Comparison of ENCODE assay signal across 19 mouse cellular contexts in the genomic region with DNA sequence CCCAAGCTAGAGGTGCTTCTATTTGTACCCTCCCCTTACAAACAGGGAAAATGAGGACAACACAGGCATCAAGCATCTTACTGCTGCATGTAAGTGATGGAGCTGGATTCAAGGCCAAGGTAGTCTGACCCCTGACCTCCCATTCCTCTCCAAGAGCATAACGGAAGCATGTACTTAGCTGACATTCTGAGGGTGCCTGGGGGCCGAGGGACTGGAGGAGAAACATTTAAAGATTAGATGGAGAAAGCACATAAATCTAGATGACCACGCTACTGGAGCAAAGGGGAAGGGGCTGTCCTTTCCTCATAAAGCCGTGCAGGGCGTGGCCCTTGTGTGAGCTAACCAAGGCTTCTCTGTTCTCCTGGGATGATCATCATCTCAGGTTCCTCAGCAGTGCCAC. TPM values are rescaled to one million over a fixed set of nuclear protein-coding genes. Genes with fewer than 3 reads are reported as not detected.
"Had no signal": no experiment of that assay in that cellular context is flagged by ENCODE, and none has a peak within 500 bp of the region (broad histone marks: within the 10 kb centered on the region; RNA-seq: fewer than 3 reads in every experiment).

No protein-coding gene starts in this region.

- H3K9ac ChIP-seq: liver, embryonic 13.5 days; liver, postnatal 0 days; lung, embryonic 15.5 days; midbrain, embryonic 15.5 days; neural tube, embryonic 12.5 days; stomach, embryonic 15.5 days had no signal

- H3K9me3 ChIP-seq: liver, embryonic 13.5 days; lung, embryonic 15.5 days; megakaryocyte, embryonic 14.5 days; midbrain, embryonic 15.5 days; neural tube, embryonic 12.5 days; stomach, embryonic 15.5 days had no signal

- H3K36me3 ChIP-seq: liver, embryonic 13.5 days; lung, embryonic 15.5 days; midbrain, embryonic 15.5 days; neural tube, embryonic 12.5 days; stomach, embryonic 15.5 days had no signal

- H3K4me1 ChIP-seq: liver, embryonic 13.5 days; megakaryocyte, embryonic 14.5 days; midbrain, embryonic 15.5 days; neural tube, embryonic 12.5 days had no signal

- H3K27me3 ChIP-seq: liver, embryonic 13.5 days; lung, embryonic 15.5 days; midbrain, embryonic 15.5 days; neural tube, embryonic 12.5 days; stomach, embryonic 15.5 days had no signal

- H3K4me3 ChIP-seq: left cerebral cortex, adult 2 months; liver, embryonic 13.5 days; lung, embryonic 15.5 days; megakaryocyte, embryonic 14.5 days; midbrain, embryonic 15.5 days; neural tube, embryonic 12.5 days; stomach, embryonic 15.5 days had no signal

- ATAC-seq: liver, postnatal 0 days; midbrain, embryonic 15.5 days had no signal

- DNase-seq: liver; liver, embryonic 13.5 days; liver, postnatal 0 days; lung, postnatal 14 days; right cerebral cortex, postnatal 4 days; spleen, adult 18-20 months; thymus, adult 2 months; thymus, postnatal 25 days had no signal

- H3K27ac ChIP-seq: kidney, postnatal 0 days; left cerebral cortex, adult 2 months; liver, embryonic 13.5 days; lung, embryonic 15.5 days; macrophage; midbrain, embryonic 15.5 days; neural tube, embryonic 12.5 days; stomach, embryonic 15.5 days had no signal

- H3K4me2 ChIP-seq: liver, embryonic 13.5 days; lung, embryonic 15.5 days; midbrain, embryonic 11.5 days; midbrain, embryonic 15.5 days; neural tube, embryonic 12.5 days; stomach, embryonic 15.5 days had no signal

RNA-seq across cellular contexts. Expression of a gene that starts 23.1 kb away (rescaled TPM):
- total RNA-seq: monocyte, adult 5-6 weeks; neutrophil, adult 5-6 weeks had no signal
- polyA plus RNA-seq: macrophage had no signal
